In the genomic region with DNA sequence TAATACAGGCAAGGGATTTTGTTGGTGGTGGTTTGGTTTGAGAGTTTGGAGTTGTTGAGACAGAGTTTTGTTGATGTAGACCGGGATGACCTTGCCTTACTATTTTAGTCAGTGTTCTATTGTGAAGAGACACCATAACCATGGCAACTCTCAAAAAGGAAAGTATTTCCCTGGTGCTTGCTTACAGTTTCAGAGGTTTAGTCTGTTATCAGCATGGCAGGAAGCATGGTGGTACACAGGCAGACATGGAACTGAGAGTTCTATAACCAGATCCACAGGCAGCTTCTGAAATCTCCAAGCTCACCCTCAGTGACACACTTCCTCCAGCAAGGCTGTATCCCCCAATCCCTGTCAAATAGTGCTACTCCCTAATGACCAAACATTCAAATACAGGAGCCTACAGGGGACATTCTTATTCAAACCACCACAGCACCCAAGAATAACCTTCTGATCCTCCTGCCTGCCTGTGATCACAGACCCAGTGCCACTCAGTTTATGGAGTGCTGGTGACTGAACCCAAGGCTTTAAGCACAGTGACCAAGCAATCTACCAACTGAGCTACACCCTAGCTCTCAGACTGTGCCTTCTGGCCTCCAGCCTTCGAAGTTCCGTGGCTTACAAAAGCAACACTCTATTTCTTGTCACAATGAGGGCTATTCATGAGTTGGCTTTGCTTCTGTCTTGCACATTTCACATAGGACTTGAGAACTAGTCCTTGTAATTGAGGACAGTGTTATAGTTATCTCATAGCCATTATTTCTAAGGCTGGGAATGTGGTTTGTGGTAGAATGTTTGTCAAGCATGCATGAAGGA, we compare ENCODE assay signal across 20 mouse cellular contexts.
DNase-seq lines count a peak whose midpoint lies in the region; ATAC-seq lines count a peak whose summit lies in the region.
"Had no signal": no experiment of that assay in that cellular context is flagged by ENCODE, and none has a peak within 500 bp of the region (broad histone marks: within the 10 kb centered on the region; RNA-seq: fewer than 3 reads in every experiment).

No protein-coding gene starts in this region.

- H3K36me3 ChIP-seq in splenic B cell, adult 2 months (ENCODE audit: control insufficient read depth, insufficient read depth, low read length, poor library complexity, severe bottlenecking): no peaks in the 10 kb centered on the region; the same call in 1 of the 2 replicates
- H3K36me3 ChIP-seq: embryonic facial prominence, embryonic 12.5 days; hindbrain, embryonic 10.5 days; limb, embryonic 12.5 days; liver, embryonic 12.5 days; midbrain, embryonic 13.5 days had no signal

- peak; percentile 83 for ATAC-seq in common myeloid progenitor, adult 5-6 weeks (replicated peaks; ENCODE audit: low read depth, poor library complexity, severe bottlenecking)
- ATAC-seq: forebrain, embryonic 14.5 days; hindbrain, postnatal 0 days; liver, embryonic 12.5 days; midbrain, embryonic 13.5 days had no signal

- H3K27me3 ChIP-seq in splenic B cell, adult 2 months (ENCODE audit: control insufficient read depth, insufficient read depth, low read length, poor library complexity, severe bottlenecking): no peaks in the 10 kb centered on the region
- H3K27me3 ChIP-seq: embryonic facial prominence, embryonic 12.5 days; limb, embryonic 12.5 days; liver, embryonic 12.5 days; midbrain, embryonic 13.5 days had no signal

- peak; percentile 6 for DNase-seq in layer of hippocampus, adult 9-11 months
- no peak for DNase-seq in layer of hippocampus, postnatal 14 days (ENCODE audit: low spot score in 2 of 2)
- DNase-seq in CD4-positive, CD25-positive, alpha-beta regulatory T cell, adult 2 months (ENCODE audit: low read depth, low spot score): peak; percentile 32
- peak; percentile 33 for DNase-seq in splenic B cell, adult 2 months (ENCODE audit: low read depth, low spot score)
- DNase-seq in lung, postnatal 4 days: no peak
- no peak for DNase-seq in MN1 (ENCODE audit: low spot score)
- DNase-seq in yolk sac, embryonic 10.5 days (ENCODE audit: low spot score): no peak
- DNase-seq: cerebellum, adult 8-10 months; gastrocnemius, postnatal 14 days; kidney, adult 2 months; kidney, postnatal 10 days; lung, adult 2 months had no signal

Comparison
In these comparisons a context has a peak if more than half of its experiments do, and no peak if none do; other contexts are left out.
1. DNase-seq: peak in layer of hippocampus, adult 9-11 months (single experiment), CD4-positive, CD25-positive, alpha-beta regulatory T cell, adult 2 months (single experiment) and splenic B cell, adult 2 months (single experiment); none in layer of hippocampus, postnatal 14 days (0 of 2), lung, postnatal 4 days (0 of 2), MN1 (single experiment) and yolk sac, embryonic 10.5 days (single experiment).